Mouse (Mus musculus): ENCODE measurements around the gene A1bg.

A1bg gene

GRCm38 (mm10) chr15:60922912-60923311 is at the start of gene A1bg:
Gene A1bg (minus strand): TSS chr15:60923012.
- DNase-seq (ENCODE audit: low read depth in 2 of 2, low spot score in 2 of 2), result no peak

GRCm38 (mm10) chr15:60968549-60968861 is 45.7 kb upstream of the A1bg start:
- no peak for DNase-seq (ENCODE audit: low read depth in 2 of 2, low spot score in 2 of 2)

GRCm38 (mm10) chr15:60967841-60968548 is 45.2 kb upstream of the A1bg start:
- no peak for DNase-seq (ENCODE audit: low read depth in 2 of 2, low spot score in 2 of 2)

- DNase-seq (ENCODE audit: low read depth in 2 of 2, low spot score in 2 of 2), result no peak
Observed at GRCm38 (mm10) chr15:60925686-60926085, 2.9 kb upstream of the A1bg start.

- DNase-seq (ENCODE audit: low read depth in 2 of 2, low spot score in 2 of 2), result no peak
Observed at GRCm38 (mm10) chr15:60903763-60904697, 18.8 kb downstream of the A1bg start.

GRCm38 (mm10) chr15:60898187-60898965 is 24.4 kb downstream of the A1bg start:
- no peak for DNase-seq (ENCODE audit: low read depth in 2 of 2, low spot score in 2 of 2)

- no peak for DNase-seq (ENCODE audit: low read depth in 2 of 2, low spot score in 2 of 2)
Observed at GRCm38 (mm10) chr15:60896040-60896439, 26.8 kb downstream of the A1bg start.

- no peak for DNase-seq (ENCODE audit: low read depth in 2 of 2, low spot score in 2 of 2)
Observed at GRCm38 (mm10) chr15:60892976-60893463, 29.8 kb downstream of the A1bg start.

- no peak for DNase-seq (ENCODE audit: low read depth in 2 of 2, low spot score in 2 of 2)
Observed at GRCm38 (mm10) chr15:60888724-60889123, 34.1 kb downstream of the A1bg start.

GRCm38 (mm10) chr15:60875721-60876120 is 47.1 kb downstream of the A1bg start:
- no peak for DNase-seq (ENCODE audit: low read depth in 2 of 2, low spot score in 2 of 2)

GRCm38 (mm10) chr15:60862417-60862816 is 60.4 kb downstream of the A1bg start:
- no peak for DNase-seq (ENCODE audit: low read depth in 2 of 2, low spot score in 2 of 2)

- DNase-seq (ENCODE audit: low read depth in 2 of 2, low spot score in 2 of 2), result no peak
Observed at GRCm38 (mm10) chr15:60855112-60855511, 67.7 kb downstream of the A1bg start.

GRCm38 (mm10) chr15:60854151-60854550 is 68.7 kb downstream of the A1bg start:
- no peak for DNase-seq (ENCODE audit: low read depth in 2 of 2, low spot score in 2 of 2)

- no peak for DNase-seq (ENCODE audit: low read depth in 2 of 2, low spot score in 2 of 2)
Observed at GRCm38 (mm10) chr15:60853231-60853999, 69.4 kb downstream of the A1bg start, which contains the start of gene Fam84b. Gene Fam84b (minus strand): TSS chr15:60853778.

- no peak for DNase-seq (ENCODE audit: low read depth in 2 of 2, low spot score in 2 of 2)
Observed at GRCm38 (mm10) chr15:60848630-60849029, 74.2 kb downstream of the A1bg start.

Measured in CD8-positive naive resting alpha-beta T cell, adult 2 months (primary cell).